Mouse (Mus musculus): Measurements from ENCODE around the gene Syt7.
A peak's percentile ranks its signal among the peaks of the same experiment; 100 is the strongest.

Syt7 gene

GRCm38 (mm10) chr19:10388615-10389313 is at the start of gene Syt7:
Gene Syt7 (plus strand): TSS chr19:10389090.
- peak; percentile 95 for DNase-seq (ENCODE audit: low spot score)

GRCm38 (mm10) chr19:10339271-10339670 is 49.6 kb upstream of the Syt7 start:
- DNase-seq (ENCODE audit: low spot score): no peak

- DNase-seq (ENCODE audit: low spot score): peak; percentile 63
Measured at GRCm38 (mm10) chr19:10340661-10341060, 48.2 kb upstream of the Syt7 start.

- peak; percentile 91 for DNase-seq (ENCODE audit: low spot score)
Measured at GRCm38 (mm10) chr19:10341152-10341551, 47.7 kb upstream of the Syt7 start.

GRCm38 (mm10) chr19:10341817-10342439 is 47.0 kb upstream of the Syt7 start:
- no peak for DNase-seq (ENCODE audit: low spot score)

GRCm38 (mm10) chr19:10343866-10344265 is 45.0 kb upstream of the Syt7 start:
- no peak for DNase-seq (ENCODE audit: low spot score)

GRCm38 (mm10) chr19:10345696-10346095 is 43.2 kb upstream of the Syt7 start:
- DNase-seq (ENCODE audit: low spot score): no peak

- no peak for DNase-seq (ENCODE audit: low spot score)
Measured at GRCm38 (mm10) chr19:10347628-10348273, 41.1 kb upstream of the Syt7 start.

GRCm38 (mm10) chr19:10352218-10352617 is 36.7 kb upstream of the Syt7 start:
- DNase-seq (ENCODE audit: low spot score): no peak

GRCm38 (mm10) chr19:10354830-10355229 is 34.1 kb upstream of the Syt7 start:
- DNase-seq (ENCODE audit: low spot score): no peak

- peak; percentile 59 for DNase-seq (ENCODE audit: low spot score)
Measured at GRCm38 (mm10) chr19:10356845-10357503, 31.9 kb upstream of the Syt7 start.

- no peak for DNase-seq (ENCODE audit: low spot score)
Measured at GRCm38 (mm10) chr19:10359105-10359946, 29.6 kb upstream of the Syt7 start.

GRCm38 (mm10) chr19:10362473-10363129 is 26.3 kb upstream of the Syt7 start:
- DNase-seq (ENCODE audit: low spot score): no peak

GRCm38 (mm10) chr19:10363869-10364268 is 25.0 kb upstream of the Syt7 start:
- peak; percentile 57 for DNase-seq (ENCODE audit: low spot score)

GRCm38 (mm10) chr19:10366116-10366845 is 22.6 kb upstream of the Syt7 start:
- DNase-seq (ENCODE audit: low spot score): no peak

- DNase-seq (ENCODE audit: low spot score): no peak
Measured at GRCm38 (mm10) chr19:10367802-10368201, 21.1 kb upstream of the Syt7 start.

GRCm38 (mm10) chr19:10369936-10370335 is 19.0 kb upstream of the Syt7 start:
- no peak for DNase-seq (ENCODE audit: low spot score)

GRCm38 (mm10) chr19:10373191-10373590 is 15.7 kb upstream of the Syt7 start:
- DNase-seq (ENCODE audit: low spot score): no peak

GRCm38 (mm10) chr19:10375260-10375659 is 13.6 kb upstream of the Syt7 start:
- DNase-seq (ENCODE audit: low spot score): no peak

- DNase-seq (ENCODE audit: low spot score): no peak
Measured at GRCm38 (mm10) chr19:10379978-10380377, 8.9 kb upstream of the Syt7 start.

- DNase-seq (ENCODE audit: low spot score): no peak
Measured at GRCm38 (mm10) chr19:10387660-10388059, 1.2 kb upstream of the Syt7 start.

Data from embryo, embryonic 10 days (tissue).